Mouse (Mus musculus) lung, adult 2 months (tissue): ENCODE results near the gene Atp5g3. TPM values are rescaled to one million over a fixed set of nuclear protein-coding genes. Genes with fewer than 3 reads are reported as not detected.
A peak's percentile ranks its signal among the peaks of the same experiment; 100 is the strongest.
"Not testable (repeated sequence)": the region's sequence is repeated elsewhere in the genome, so short reads cannot be mapped to it uniquely, and the experiment has no call there.

ENCODE experiments used
- DNase-seq: peaks from one replicate; pipeline ENCODE4 v3.0.0; 2022
- H3K4me1 ChIP-seq: fragments of 200-500 bp; 2 replicates; pipeline ENCODE4 v1.6.1; 2011; ENCODE audit warnings: low read length; ENCODE audit not compliant: control insufficient read depth, insufficient read depth
- H3K4me3 ChIP-seq: fragments of 200-500 bp; replicated peaks from 2 replicates; pipeline ENCODE3; 2011; ENCODE audit warnings: low read depth, mild to moderate bottlenecking, control low read depth, low read length; ENCODE audit errors: extremely low read depth
- CTCF ChIP-seq: fragments of 200-500 bp; IDR thresholded peaks from 2 replicates; pipeline ENCODE4 v1.5.1; 2011; ENCODE audit warnings: mild to moderate bottlenecking, low read length, control low read depth; ENCODE audit not compliant: insufficient read depth
- POLR2A ChIP-seq: fragments of 200-500 bp; IDR thresholded peaks from 2 replicates; pipeline ENCODE4 v1.6.1; 2011; ENCODE audit warnings: low read depth, mild to moderate bottlenecking, control low read depth, low read length, borderline replicate concordance; ENCODE audit errors: extremely low read depth
- WGBS: fragments of 180-500 bp; shearing (Covaris S2); methylation state at CpG from one replicate; pipeline ENCODE4 v1.1.7; 2018; 5-methylcytosine and 5-hydroxymethylcytosine counted together
- polyA plus RNA-seq: library from polyadenylated mRNA; depleted of rRNA; stranded (reverse); fragments of >200 nt; gene quantifications from 2 replicates; pipeline ENCODE4 v1.2.3, GENCODE M21; 2012

Atp5g3 gene
- polyA plus RNA-seq, 1 experiment, result 232 TPM

GRCm38 (mm10) chr2:73932676-73933313 lies 21.7 kb upstream of the Atp5g3 start:
- H3K4me1 ChIP-seq, result no peaks in the 10 kb centered on the region
- DNase-seq, result no peak
- H3K4me3 ChIP-seq, result no peak overlapping the region
- TF ChIP-seq POLR2A, result no peak
- TF ChIP-seq CTCF, result no peak
- 69% methylated on average over 8 of the region's 8 CpGs for WGBS

GRCm38 (mm10) chr2:73927711-73928110 lies 16.6 kb upstream of the Atp5g3 start:
- H3K4me3 ChIP-seq, result no peak overlapping the region
- DNase-seq, result no peak
- TF ChIP-seq CTCF (no peak), POLR2A (no peak)
- H3K4me1 ChIP-seq, result no peaks in the 10 kb centered on the region

- H3K4me1 ChIP-seq, result no peaks in the 10 kb centered on the region
- WGBS, result 59% methylated on average over 3 of the region's 3 CpGs
Measured at GRCm38 (mm10) chr2:73925539-73925938, 14.4 kb upstream of the Atp5g3 start.

DNA sequence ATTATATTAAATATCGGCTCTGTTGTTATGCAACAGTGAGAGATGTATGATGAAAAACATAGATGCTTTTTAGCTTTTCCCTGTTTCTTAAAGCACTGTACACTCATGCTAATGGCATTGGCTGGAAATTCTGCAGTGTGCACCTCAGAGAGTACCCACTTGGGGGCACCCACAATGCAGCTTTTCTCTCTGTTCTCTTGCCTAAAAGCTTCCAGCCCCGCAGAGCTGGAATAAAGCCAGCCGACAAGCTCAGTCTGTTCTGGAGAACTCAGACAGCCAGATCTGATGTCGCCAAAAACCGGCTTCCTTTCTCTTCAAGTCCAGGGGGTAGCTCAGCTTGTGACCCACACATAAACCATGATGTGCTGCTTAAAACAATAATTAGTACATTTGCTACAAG lies 14.0 kb upstream of the Atp5g3 start:
- H3K4me3 ChIP-seq, result no peak overlapping the region
- 0 out of 2 replicates have a peak, but pooled peaks have one; percentile 9 for TF ChIP-seq CTCF
- no peak for TF ChIP-seq POLR2A
- 15% methylated on average over 5 of the region's 5 CpGs for WGBS
- no peak for DNase-seq
- no peaks in the 10 kb centered on the region for H3K4me1 ChIP-seq

More at GRCm38 (mm10) chr2:73925539-73925938, 14.4 kb upstream of the Atp5g3 start:
- no peak for TF ChIP-seq CTCF
- no peak for TF ChIP-seq POLR2A
- no peak for DNase-seq
- H3K4me3 ChIP-seq, result no peak overlapping the region

DNA sequence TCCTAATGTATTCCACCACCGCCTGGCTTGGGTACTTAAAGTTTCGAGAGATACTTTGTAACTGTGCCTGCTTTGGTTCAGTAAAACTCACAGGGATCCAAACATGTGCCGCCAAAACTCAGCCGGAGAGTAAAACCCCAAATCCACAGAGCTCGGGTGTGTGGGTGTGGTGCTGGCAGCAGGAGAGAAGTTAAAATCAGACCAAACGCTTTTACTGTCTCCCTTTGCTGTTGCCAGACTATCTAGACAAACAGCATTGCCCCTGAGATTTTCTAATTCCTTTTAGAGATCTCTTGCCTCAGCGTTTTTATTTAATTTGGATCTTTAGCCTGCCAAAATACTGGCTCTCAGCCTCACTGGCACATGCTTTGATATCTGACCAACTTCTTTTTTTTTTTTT lies 8.5 kb upstream of the Atp5g3 start:
- 60% methylated on average over 7 of the region's 7 CpGs for WGBS
- H3K4me3 ChIP-seq, result no peak overlapping the region
- TF ChIP-seq CTCF, result no peak
- no peak for TF ChIP-seq POLR2A
- no peak for DNase-seq
- no peaks in the 10 kb centered on the region for H3K4me1 ChIP-seq

DNA sequence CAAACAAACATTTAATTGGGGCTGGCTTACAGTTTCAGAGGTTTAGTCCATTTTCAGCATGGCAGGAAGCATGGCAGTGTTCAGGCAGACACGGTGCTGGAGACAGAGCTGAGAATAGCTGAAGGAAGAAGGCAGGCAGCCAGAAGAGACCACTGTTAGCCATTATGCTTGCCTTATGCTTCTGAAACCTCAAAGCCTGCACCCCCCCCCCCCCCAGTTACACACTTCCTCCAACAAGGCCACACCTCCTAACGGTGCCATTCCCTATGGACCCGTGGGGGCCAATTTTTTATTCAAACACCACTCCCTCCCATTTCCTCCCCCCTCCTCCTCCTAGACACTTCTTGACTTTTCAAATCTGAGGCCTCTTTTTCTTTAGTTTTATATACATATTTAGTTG lies 1.1 kb upstream of the Atp5g3 start:
- DNase-seq, result no peak
- peaks cover 2% of the 10 kb centered on the region; the same call in 1 of the 2 replicates for H3K4me1 ChIP-seq
- 37% methylated on average over 3 of the region's 3 CpGs for WGBS
- no peak overlapping the region for H3K4me3 ChIP-seq
- TF ChIP-seq CTCF (no peak), POLR2A (no peak)

- under 1% methylated on average over 50 of the region's 50 CpGs for WGBS
- H3K4me1 ChIP-seq, result peaks cover 2% of the 10 kb centered on the region; the same call in 1 of the 2 replicates
- DNase-seq, result peak; percentile 48
- peak overlapping the region; percentile 88 for H3K4me3 ChIP-seq
- TF ChIP-seq CTCF (no peak), POLR2A (peak; percentile 15; the same call in 1 of the 2 replicates)
Measured at GRCm38 (mm10) chr2:73910571-73911174, 453 bp downstream of the Atp5g3 start.

- TF ChIP-seq POLR2A (no peak), CTCF (no peak)
- H3K4me3 ChIP-seq, result no peak overlapping the region
- WGBS, result 75% methylated on average over 2 of the region's 2 CpGs
- no peak for DNase-seq
- peaks cover 2% of the 10 kb centered on the region; the same call in 1 of the 2 replicates for H3K4me1 ChIP-seq
Measured at GRCm38 (mm10) chr2:73909116-73909515, 2.0 kb downstream of the Atp5g3 start.

GRCm38 (mm10) chr2:73904679-73905078 lies 6.4 kb downstream of the Atp5g3 start:
- not testable (repeated sequence) for H3K4me3 ChIP-seq, DNase-seq, H3K4me1 ChIP-seq

DNA sequence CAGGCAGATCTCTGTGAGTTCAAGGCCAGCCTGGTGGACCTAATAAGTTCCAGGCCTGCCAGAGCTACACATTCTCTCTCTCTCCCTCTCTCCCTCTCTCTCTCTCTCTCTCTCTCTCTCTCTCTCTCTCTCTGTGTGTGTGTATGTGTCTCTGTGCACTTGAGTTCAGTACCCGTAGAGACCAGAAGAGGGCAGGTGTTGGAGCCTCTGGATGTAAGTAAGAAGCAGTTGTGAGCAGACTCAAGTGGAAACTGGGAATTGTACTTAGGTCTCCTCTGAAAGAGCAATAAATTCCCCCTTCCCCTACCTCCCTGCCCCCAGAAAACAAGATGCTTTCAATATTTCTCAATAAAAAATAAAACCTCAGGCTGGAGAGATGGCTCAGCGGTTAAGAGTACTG lies 7.6 kb downstream of the Atp5g3 start:
- no peak for DNase-seq
- 89% methylated on average over 2 of the region's 2 CpGs for WGBS
- TF ChIP-seq CTCF (no peak), POLR2A (no peak)
- no peaks in the 10 kb centered on the region for H3K4me1 ChIP-seq
- no peak overlapping the region for H3K4me3 ChIP-seq

GRCm38 (mm10) chr2:73902328-73902727 lies 8.8 kb downstream of the Atp5g3 start:
- not testable (repeated sequence) for DNase-seq, H3K4me1 ChIP-seq, H3K4me3 ChIP-seq
- 96% methylated on average over 3 of the region's 3 CpGs for WGBS
